ENCODE assay signal across 9 mouse cellular contexts in the genomic region with DNA sequence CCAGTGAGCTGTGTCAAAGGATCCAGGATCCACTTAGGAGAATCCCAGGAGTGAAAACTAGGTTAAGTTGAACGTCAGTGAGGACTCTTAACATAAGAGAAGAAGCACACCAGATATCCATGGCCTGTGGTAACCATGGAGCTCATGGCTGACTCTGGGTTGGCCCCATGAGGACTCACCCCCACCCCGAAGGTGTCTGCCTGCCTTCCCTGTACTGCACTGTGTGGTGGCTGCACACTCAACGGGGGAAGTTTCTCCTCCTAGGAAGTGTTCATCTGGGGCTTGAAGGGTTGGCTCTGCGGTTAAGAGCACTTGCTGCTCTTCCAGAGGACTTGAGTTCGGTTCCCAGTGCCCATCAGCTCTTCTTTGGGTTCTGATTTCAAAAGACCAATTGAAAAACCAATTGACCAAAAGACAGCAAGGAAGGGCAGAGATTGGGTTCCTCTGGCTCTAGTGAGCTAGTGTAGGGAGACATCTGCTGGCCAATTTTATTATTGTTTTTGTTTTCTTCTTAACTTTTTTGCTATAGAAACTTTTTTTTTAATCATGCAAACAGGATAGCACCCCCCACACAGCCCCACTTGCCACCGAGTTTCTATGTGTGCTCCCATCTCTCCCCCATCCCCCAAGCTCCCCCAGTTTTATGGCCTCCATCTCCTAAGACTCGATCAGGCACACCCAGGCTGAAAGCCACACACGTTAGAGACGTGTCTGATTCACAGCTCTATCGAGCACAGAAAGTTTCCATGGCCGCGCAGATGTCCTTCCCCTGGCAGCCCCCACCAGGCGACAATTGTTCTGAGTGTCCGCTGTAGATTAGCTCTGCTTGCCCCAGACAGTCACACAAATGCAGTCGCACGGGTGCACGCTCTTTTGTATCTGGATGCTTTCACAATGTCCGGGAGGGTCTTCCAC. TPM values are rescaled to one million over a fixed set of nuclear protein-coding genes. Genes with fewer than 3 reads are reported as not detected.
DNase-seq lines count a peak whose midpoint lies in the region; ATAC-seq lines count a peak whose summit lies in the region.
"Had no signal": no experiment of that assay in that cellular context is flagged by ENCODE, and none has a peak within 500 bp of the region (broad histone marks: within the 10 kb centered on the region; RNA-seq: fewer than 3 reads in every experiment).

No protein-coding gene starts in this region.

- H3K4me3 ChIP-seq in hindbrain, embryonic 13.5 days, result no peak overlapping the region
- H3K4me3 ChIP-seq: megakaryocyte, embryonic 14.5 days had no signal

- 0 out of 2 replicates have a peak, but pooled peaks cover 5% of the 10 kb centered on the region for H3K4me1 ChIP-seq in hindbrain, embryonic 13.5 days (replicated peaks)

- no peak; the same call in 1 of the 2 replicates for ATAC-seq in hindbrain, embryonic 13.5 days (ENCODE audit: low FRiP score)

- no peak overlapping the region for H3K27ac ChIP-seq in hindbrain, embryonic 13.5 days

- H3K4me2 ChIP-seq in hindbrain, embryonic 13.5 days, result peak overlapping the region; percentile 13; the same call in 1 of the 2 replicates

- DNase-seq in cerebellum, adult 9-10 months, result peak; percentile 49
- DNase-seq in cerebellum, adult 9-11 months, result no peak
- peak; percentile 5 for DNase-seq in right cerebral cortex, adult 18-20 months
- DNase-seq in right cerebral cortex, postnatal 10 days (ENCODE audit: low spot score in 2 of 2), result no peak
- DNase-seq in lung, postnatal 10 days, result peak; percentile 36
- DNase-seq in testis, postnatal 14 days (ENCODE audit: low spot score), result no peak
- no peak for DNase-seq in right cerebral cortex, postnatal 36 days (ENCODE audit: low spot score in 2 of 2)

- 42% methylated on average over 18 of the region's 18 CpGs for WGBS in hindbrain, embryonic 13.5 days

- no peaks in the 10 kb centered on the region for H3K36me3 ChIP-seq in hindbrain, embryonic 13.5 days

- no peak overlapping the region for H3K9ac ChIP-seq in hindbrain, embryonic 13.5 days

- H3K9me3 ChIP-seq in hindbrain, embryonic 13.5 days, result no peaks in the 10 kb centered on the region
- H3K9me3 ChIP-seq: megakaryocyte, embryonic 14.5 days had no signal

- peaks cover 76% of the 10 kb centered on the region for H3K27me3 ChIP-seq in hindbrain, embryonic 13.5 days

RNA-seq across cellular contexts. Expression of a gene that starts 20.1 kb away (rescaled TPM):
- polyA plus RNA-seq in hindbrain, embryonic 13.5 days (2015; fragmentation: Nextera tagmentation; extraction: Ambion mirVana), result 0.93 and 1.3 TPM in 2 replicates

RNA-seq across cellular contexts. Expression of a gene that starts 35.4 kb away (rescaled TPM):
- polyA plus RNA-seq in hindbrain, embryonic 13.5 days (2015; fragmentation: Nextera tagmentation; extraction: Ambion mirVana), result 1.0 and 2.9 TPM in 2 replicates

Comparison
In these comparisons a context has a peak if more than half of its experiments do, and no peak if none do; other contexts are left out.
1. DNase-seq: peak in cerebellum, adult 9-10 months (single experiment), right cerebral cortex, adult 18-20 months (single experiment) and lung, postnatal 10 days (single experiment); none in cerebellum, adult 9-11 months (single experiment), right cerebral cortex, postnatal 10 days (0 of 2), testis, postnatal 14 days (single experiment) and right cerebral cortex, postnatal 36 days (0 of 2).